Mouse (Mus musculus): ENCODE results near the gene Tbc1d13.
"Not testable (repeated sequence)": the region's sequence is repeated elsewhere in the genome, so short reads cannot be mapped to it uniquely, and the experiment has no call there.

Gene Tbc1d13

DNA sequence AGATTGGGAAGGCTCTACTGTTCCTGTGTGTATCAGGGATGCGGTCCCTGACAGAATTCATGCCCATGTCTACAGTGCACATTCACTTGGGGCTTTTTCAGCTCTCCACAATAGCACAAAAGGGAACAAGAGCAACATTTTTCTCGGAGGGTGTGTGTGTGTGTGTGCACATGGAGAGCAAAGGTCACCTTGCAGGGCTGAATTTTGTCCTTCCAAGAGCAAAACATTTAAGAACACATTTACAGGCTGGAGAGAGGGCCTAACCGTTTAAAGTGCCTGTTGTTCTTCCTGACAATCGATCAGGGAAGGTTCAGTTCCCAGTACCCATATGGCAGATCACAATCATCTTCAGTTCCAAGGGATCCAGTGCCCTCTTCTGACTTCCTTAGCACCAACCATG is 3.4 kb upstream of the Tbc1d13 start:
- no peak for DNase-seq (ENCODE audit: low spot score)

DNA sequence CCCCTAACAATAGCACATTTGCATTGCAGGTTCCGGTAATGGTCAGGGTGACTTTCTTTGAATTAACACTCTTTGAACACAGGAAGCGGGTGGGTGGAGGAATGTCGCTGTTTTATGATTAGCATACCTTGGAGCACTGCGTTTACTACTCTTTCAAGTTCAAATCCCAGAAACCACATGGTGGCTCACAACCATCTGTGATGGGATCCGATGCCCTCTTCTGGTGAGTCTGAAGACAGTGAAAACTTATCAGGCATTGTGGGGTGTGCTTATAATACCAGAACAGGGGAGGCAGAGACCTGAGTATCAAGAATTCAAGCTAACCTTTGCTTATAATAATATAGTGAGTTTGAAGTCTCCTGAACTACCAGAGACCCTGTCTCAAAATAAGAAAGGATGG is 2.3 kb upstream of the Tbc1d13 start:
- DNase-seq (ENCODE audit: low spot score) = not testable (repeated sequence)

- DNase-seq (ENCODE audit: low spot score) = no peak
These were observed 539 bp upstream of the Tbc1d13 start for GRCm38 (mm10) chr2:30132801-30133612.

GRCm38 (mm10) chr2:30134378-30134711 is 799 bp downstream of the Tbc1d13 start:
- DNase-seq (ENCODE audit: low spot score) = no peak

DNA sequence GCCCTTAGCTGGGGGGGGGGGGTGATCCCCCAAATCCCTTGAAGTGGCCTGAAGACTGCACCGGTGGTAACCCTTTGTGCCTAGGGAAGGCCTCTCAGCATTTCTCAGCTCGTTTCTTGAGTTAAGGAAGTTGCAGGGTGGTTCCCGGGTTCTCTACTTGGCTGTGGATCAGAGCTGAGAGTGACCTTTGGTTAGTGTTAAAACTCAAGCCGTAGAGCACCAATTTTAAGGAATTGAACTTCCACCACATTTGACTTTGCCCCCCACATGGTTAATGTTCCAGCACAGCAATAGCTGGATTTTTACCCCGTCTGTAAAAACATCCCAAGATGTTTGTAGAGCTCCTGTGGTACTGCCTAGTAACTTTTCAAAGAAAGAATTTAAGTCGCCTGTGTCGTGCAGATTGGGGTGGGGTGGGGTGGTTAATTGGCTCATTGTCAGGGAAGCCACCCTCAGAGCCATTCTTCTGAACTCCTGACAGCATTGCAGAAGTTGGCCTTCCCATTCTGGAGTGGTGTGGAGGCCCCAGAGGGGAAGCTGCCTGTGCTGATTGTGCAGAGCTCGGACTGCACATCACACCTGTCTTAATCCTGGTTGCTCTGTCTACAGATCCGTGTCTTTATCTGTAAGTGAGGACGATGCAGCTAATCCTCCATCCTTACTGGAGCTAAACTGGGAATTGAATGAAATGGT is 1.5 kb downstream of the Tbc1d13 start:
- no peak for DNase-seq (ENCODE audit: low spot score)

GRCm38 (mm10) chr2:30136458-30136857 is 2.9 kb downstream of the Tbc1d13 start:
- no peak for DNase-seq (ENCODE audit: low spot score)

DNA sequence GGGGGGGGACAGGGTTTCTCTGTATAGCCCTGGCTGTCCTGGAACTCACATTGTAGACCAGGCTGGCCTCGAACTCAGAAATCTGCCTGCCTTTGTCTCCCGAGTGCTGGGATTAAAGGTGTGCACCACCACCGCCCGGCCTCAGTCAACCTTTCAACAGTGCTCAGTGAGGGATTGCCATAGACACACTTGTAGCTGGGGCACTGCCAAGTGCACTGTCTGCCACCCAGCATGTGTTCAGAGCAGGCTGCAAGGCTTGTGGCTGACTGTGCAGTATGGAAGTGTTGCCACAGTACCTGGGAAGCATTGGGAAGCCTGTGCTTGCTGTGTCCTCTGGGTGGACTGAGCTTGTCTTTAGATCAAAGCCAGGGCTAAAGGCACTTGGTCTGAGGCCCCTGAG is 6.5 kb downstream of the Tbc1d13 start:
- DNase-seq (ENCODE audit: low spot score) = not testable (repeated sequence)

DNA sequence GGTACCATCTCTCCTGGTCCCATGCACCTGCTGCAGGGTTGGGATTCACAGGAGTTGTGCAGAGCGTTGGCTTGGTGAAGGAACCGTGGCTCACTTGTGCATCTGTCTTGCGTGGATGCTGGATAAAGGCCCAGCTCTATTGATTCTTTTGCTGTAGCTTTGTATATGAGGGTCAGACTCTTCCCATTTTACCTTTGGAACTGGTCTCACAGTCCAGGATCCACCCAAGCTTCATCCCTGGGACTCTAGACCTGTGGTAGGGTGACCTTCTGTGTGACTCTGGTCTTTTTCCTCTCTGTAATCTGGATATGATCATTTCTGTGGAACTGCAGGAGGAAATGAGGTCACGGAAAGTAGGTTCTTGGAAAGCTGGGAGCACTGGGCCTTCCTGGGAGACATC is 10.9 kb downstream of the Tbc1d13 start:
- no peak for DNase-seq (ENCODE audit: low spot score)

DNA sequence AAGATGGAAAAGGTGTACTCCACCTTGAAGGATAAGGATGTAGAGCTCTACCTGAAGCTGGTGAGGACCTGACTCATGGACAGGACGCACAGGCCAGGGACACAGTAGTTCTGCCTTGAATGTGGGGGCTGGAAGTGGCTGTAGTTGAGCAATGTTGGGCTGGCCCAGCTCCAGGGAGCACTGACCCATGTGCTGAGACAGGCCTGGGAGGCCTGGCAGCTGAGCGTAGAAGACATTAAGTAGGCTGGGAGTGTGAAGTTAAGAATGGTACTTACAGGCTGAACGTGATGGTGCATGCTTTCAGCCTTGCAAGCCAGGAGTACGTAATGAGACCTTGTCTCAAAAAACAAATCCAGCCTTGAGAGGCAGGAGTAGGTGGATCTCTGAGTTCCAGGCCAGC is 13.9 kb downstream of the Tbc1d13 start:
- DNase-seq (ENCODE audit: low spot score) = peak; percentile 63

- DNase-seq (ENCODE audit: low spot score) = peak; percentile 31
These were observed 18.3 kb downstream of the Tbc1d13 start for GRCm38 (mm10) chr2:30151840-30152239.

- no peak for DNase-seq (ENCODE audit: low spot score)
These were observed 19.1 kb downstream of the Tbc1d13 start for GRCm38 (mm10) chr2:30152616-30153015.

- not testable (repeated sequence) for DNase-seq (ENCODE audit: low spot score)
These were observed 26.3 kb downstream of the Tbc1d13 start for GRCm38 (mm10) chr2:30159871-30160270.

- no peak for DNase-seq (ENCODE audit: low spot score)
These were observed 28.3 kb downstream of the Tbc1d13 start for GRCm38 (mm10) chr2:30161809-30162208.

DNA sequence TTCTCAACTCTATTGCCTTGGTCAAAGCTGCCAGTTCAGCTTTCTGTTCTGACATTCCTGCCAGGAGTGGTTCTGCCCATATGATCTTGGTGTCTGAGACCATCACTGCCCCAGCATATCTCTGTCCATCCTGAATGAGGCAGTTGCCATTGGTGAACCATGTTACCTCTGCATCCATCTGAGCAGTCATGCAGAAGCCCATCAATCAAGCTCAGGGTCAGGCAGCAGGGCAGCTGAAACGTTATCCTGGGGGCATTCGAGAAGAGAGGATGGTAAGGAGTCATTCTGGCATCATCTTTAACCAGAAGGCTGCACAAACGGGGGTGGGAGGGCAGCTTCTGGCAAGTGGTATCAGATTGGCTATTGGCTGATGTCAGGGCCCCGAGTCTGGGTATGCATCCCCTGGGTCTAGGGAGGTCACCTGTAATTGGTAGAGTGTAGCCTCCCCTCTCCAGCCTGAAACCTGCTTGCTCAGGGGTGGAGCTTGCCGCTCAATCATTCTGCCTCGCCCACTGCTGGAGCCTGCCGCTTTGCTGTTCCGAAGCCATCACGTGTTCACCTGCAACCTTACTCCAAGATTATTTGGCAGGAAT is 30.9 kb downstream of the Tbc1d13 start:
- DNase-seq (ENCODE audit: low spot score) = no peak

- DNase-seq (ENCODE audit: low spot score) = no peak
These were observed 33.1 kb downstream of the Tbc1d13 start for GRCm38 (mm10) chr2:30166677-30167076.

DNA sequence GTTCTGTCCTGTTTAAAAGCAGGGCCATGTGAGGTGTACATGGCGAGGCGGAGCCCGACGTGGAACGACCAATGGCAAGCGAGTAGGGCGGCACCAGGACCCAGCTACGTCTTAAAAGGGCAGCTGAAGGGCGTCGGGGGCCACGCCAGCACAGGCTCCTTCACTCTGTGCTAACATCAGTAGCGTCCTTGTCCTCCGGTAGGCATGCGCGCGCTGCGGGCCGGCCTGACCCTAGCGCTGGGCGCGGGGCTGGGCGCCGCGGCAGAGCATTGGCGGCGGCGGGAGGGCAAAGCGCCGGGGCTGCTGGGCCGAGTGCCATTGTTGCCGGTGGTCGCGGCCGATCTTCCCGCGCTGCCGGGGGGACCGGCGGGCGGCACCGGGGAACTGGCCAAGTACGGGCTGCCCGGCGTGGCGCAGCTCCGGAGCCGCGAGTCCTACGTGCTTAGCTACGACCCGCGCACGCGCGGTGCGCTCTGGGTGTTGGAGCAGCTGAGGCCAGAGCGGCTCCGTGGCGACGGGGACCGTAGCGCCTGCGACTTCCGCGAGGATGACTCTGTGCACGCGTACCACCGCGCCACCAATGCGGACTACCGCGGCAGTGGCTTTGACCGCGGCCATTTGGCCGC is 37.9 kb downstream of the Tbc1d13 start, which contains the start of gene Endog:
Endog (plus strand) TSS at position 123 of the 626 bp plus-strand sequence.
- peak; percentile 85 for DNase-seq (ENCODE audit: low spot score)

DNA sequence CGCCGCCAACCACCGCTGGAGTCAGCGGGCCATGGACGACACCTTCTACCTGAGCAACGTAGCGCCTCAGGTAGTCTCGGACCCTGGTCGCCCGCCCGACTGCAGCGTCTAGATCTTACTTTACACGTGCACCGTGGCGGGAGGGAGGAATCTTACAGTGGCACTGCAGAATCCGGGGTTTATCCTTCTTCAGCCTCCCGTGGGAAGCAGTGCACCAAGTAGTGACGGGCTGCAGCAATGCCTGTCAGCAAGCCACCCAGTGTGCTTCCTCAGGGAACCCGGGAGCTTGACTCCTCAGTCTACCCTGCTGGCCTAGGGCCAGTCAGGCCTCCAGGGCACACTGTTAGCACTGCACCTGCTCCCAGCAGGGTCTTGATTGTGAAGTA is 38.4 kb downstream of the Tbc1d13 start:
- no peak for DNase-seq (ENCODE audit: low spot score)

DNA sequence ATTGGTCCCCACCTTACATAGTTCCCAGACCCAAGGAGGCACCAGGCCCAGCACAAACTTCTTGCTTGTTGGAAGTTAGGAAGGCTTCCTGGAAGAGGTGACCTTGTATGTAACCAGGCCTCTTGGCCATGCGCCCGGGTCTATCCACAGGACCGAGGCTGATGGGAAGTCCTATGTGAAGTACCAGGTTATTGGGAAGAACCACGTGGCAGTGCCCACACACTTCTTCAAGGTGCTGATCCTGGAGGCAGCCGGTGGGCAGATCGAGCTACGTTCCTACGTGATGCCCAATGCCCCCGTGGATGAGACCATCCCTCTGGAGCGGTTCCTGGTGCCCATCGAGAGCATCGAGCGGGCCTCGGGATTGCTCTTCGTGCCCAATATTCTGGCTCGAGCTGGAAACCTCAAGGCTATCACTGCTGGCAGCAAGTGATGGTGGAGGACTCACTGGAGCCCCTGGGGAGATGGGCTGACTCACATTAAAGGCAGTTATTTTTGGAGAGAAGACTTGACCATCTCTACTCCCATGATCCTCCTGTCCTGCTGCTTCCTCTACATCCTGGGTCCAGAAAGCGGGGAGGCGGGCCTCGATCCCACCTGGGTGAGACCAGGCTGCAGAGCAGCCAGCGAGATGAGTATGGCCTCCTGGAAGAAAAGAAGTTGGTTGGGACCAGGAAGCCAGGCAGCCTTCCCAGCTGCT is 40.1 kb downstream of the Tbc1d13 start:
- DNase-seq (ENCODE audit: low spot score) = no peak

GRCm38 (mm10) chr2:30175897-30176296 is 42.4 kb downstream of the Tbc1d13 start:
- no peak for DNase-seq (ENCODE audit: low spot score)

DNA sequence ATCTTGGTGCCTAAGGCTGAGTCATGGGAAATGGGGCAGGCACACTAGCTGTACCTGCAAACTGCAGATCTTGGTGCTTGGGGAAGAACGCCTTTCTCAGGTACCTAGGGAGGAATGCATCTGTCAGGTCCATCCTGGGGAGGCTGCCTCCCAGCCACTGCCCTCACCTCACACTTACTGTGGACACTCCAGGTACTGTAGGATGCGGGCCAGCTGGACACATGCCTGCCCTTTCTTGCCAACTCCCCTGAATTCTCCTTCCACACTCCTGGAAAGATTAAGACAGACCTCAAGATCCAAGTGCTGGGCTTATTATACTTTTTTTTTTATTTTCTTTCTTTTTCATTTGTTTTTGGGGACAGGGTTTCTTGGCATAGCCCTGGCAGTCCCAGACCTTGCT is 43.0 kb downstream of the Tbc1d13 start:
- DNase-seq (ENCODE audit: low spot score) = no peak

GRCm38 (mm10) chr2:30177700-30178675 is 44.4 kb downstream of the Tbc1d13 start, which contains the start of gene Spout1:
Gene Spout1 (minus strand): TSS chr2:30178459.
- peak; percentile 92 for DNase-seq (ENCODE audit: low spot score)

Data from ovary, adult 18-20 months (tissue).